Mouse (Mus musculus) ES-Bruce4 (cell line): ENCODE measurements around the gene Pigyl.

Experiments
- CTCF ChIP-seq: IDR thresholded peaks from one replicate; pipeline ENCODE4 v1.8.1; 2011; ENCODE audit warnings: low read depth, low read length
- EP300 ChIP-seq: IDR thresholded peaks from 2 replicates; pipeline ENCODE4 v1.6.1; 2011; ENCODE audit warnings: low read depth, low read length; ENCODE audit not compliant: insufficient read depth
- POLR2A ChIP-seq: IDR thresholded peaks from one replicate; pipeline ENCODE4 v1.8.1; 2011; ENCODE audit warnings: low read length; ENCODE audit not compliant: insufficient read depth

- no peak for TF ChIP-seq POLR2A
- no peak for TF ChIP-seq CTCF
- no peak for TF ChIP-seq EP300
Measured at GRCm38 (mm10) chr9:22134988-22135643, 21.5 kb upstream of the Pigyl start.
